Mouse (Mus musculus) heart, postnatal 0 days (tissue): ENCODE measurements at regions not wholly inside any gene's neighbourhood (a gene's known extent, or its start where the extent isn't known, plus 50 kb on each side); places are given as distances from the start of the nearest gene placed in this dataset.
A peak's percentile ranks its signal among the peaks of the same experiment; 100 is the strongest.
"Not testable (repeated sequence)": the region's sequence is repeated elsewhere in the genome, so short reads cannot be mapped to it uniquely, and the experiment has no call there.

Experiments
- ATAC-seq: fragments of 200-750 bp; cut with Nextera tagmentation; 2 replicates; pipeline ENCODE4 v1.8.0; 2017; ENCODE audit warnings: low read depth, moderate number of reproducible peaks, moderate library complexity; ENCODE audit not compliant: insufficient read depth
- DNase-seq: peaks from one replicate; pipeline ENCODE4 v3.0.0-alpha.2; 2016; ENCODE audit warnings: low spot score
- H3K27ac ChIP-seq: fragments of 300-500 bp; sonication (generic); 2 replicates; pipeline ENCODE4 v1.5.1; 2014; ENCODE audit warnings: low read depth, mild to moderate bottlenecking
- H3K27me3 ChIP-seq: fragments of 300-500 bp; sonication (generic); 2 replicates; pipeline ENCODE4 v1.6.1; 2014; ENCODE audit warnings: low read length, mixed read lengths; ENCODE audit not compliant: control insufficient read depth, insufficient read depth
- H3K36me3 ChIP-seq: fragments of 300-500 bp; sonication (generic); replicated peaks from 2 replicates; pipeline ENCODE4 v1.6.1; 2014; ENCODE audit warnings: low read length, mixed read lengths; ENCODE audit not compliant: control insufficient read depth, insufficient read depth
- H3K4me1 ChIP-seq: fragments of 300-500 bp; sonication (generic); 2 replicates; pipeline ENCODE4 v1.6.1; 2014; ENCODE audit warnings: antibody characterized with exemption; ENCODE audit not compliant: control insufficient read depth, insufficient read depth
- H3K4me2 ChIP-seq: fragments of 300-500 bp; sonication (generic); 2 replicates; pipeline ENCODE4 v1.6.1; 2014; ENCODE audit warnings: low read depth, mild to moderate bottlenecking, low read length, moderate library complexity
- H3K4me3 ChIP-seq: fragments of 300-500 bp; sonication (generic); 2 replicates; pipeline ENCODE4 v1.5.1; 2014; ENCODE audit warnings: low read depth, low read length
- H3K9ac ChIP-seq: fragments of 300-500 bp; sonication (generic); replicated peaks from 2 replicates; pipeline ENCODE4 v1.6.1; 2014; ENCODE audit warnings: low read depth, low read length, mixed read lengths
- H3K9me3 ChIP-seq: fragments of 300-500 bp; sonication (generic); replicated peaks from 2 replicates; pipeline ENCODE4 v1.6.1; 2016; ENCODE audit warnings: low read length; ENCODE audit not compliant: control insufficient read depth
- CTCF ChIP-seq: IDR thresholded peaks from 2 replicates; pipeline ENCODE4 v1.5.1; 2016; ENCODE audit warnings: antibody characterized with exemption, control low read depth, low read depth
- EP300 ChIP-seq: IDR thresholded peaks from 2 replicates; pipeline ENCODE4 v1.6.1; 2016; ENCODE audit warnings: antibody characterized with exemption, low read depth
- WGBS: fragments of 180-500 bp; shearing (Covaris S2); extraction: QIAGEN DNeasy Blood & Tissue Kit; methylation state at CpG from one replicate; pipeline ENCODE4 v1.1.7; 2014; 5-methylcytosine and 5-hydroxymethylcytosine counted together

DNA sequence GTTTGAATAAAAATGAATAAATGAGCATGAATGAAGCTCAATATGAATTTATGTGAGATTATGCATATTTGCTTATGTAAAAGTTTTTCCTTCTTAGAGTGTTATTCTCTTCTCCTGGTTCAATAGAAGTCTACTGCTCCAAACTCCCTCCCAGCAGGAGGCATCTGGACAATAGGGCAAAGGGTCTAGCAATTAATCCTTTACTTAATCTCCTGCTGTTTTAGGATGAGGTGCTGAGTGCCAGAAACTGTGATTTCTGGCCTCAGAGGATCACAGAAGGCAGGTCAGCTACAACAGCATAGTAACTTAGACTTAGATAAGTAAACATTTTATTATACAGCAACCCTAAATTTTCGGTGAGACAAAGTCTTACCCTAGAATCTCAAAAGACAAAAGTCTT, 57.6 kb upstream of the Gm15446 start:
- ATAC-seq: no peak
- Histone ChIP-seq H3K4me1 (0 out of 2 replicates have a peak, but pooled peaks cover 6% of the 10 kb centered on the region), H3K27ac (no peak overlapping the region), H3K27me3 (no peaks in the 10 kb centered on the region), H3K4me2 (no peak overlapping the region), H3K36me3 (no peaks in the 10 kb centered on the region), H3K9me3 (no peaks in the 10 kb centered on the region), H3K4me3 (no peak overlapping the region), H3K9ac (no peak overlapping the region)
- no peak for DNase-seq
- TF ChIP-seq CTCF (no peak), EP300 (no peak)
- WGBS: 77% methylated on average over 1 of the region's 1 CpGs

- Histone ChIP-seq H3K9ac (peak overlapping the region; percentile 57), H3K4me1 (0 out of 2 replicates have a peak, but pooled peaks cover 6% of the 10 kb centered on the region), H3K9me3 (no peaks in the 10 kb centered on the region), H3K4me3 (peak overlapping the region; percentile 78), H3K4me2 (peak overlapping the region; percentile 60), H3K27me3 (no peaks in the 10 kb centered on the region), H3K27ac (peak overlapping the region; percentile 71), H3K36me3 (no peaks in the 10 kb centered on the region)
- DNase-seq (peak; percentile 90), ATAC-seq (peak; percentile 98)
- TF ChIP-seq EP300 (no peak), CTCF (no peak)
- under 1% methylated on average over 22 of the region's 22 CpGs for WGBS
Observed at GRCm38 (mm10) chr5:109866337-109867126, 56.7 kb upstream of the Gm15446 start.

DNA sequence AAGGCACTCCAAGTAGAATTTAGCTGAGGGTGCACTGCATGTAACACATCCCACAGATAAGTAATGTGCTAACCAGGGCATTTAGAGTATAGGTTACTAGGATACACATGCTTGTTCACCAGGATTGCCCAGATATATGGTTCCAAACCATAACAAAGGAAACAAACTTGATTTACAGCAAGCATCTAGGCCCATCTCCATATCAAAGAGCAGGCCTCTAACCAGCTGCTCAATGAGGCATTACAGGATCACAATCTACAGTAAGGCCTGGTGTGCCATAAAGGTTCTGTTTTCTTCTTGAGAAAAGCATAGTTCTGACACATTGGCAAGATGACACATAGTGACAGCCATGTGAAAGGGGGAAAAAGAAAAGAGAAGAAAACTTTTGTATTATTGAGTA, 56.0 kb upstream of the Gm15446 start:
- H3K9me3 ChIP-seq, DNase-seq, ATAC-seq, H3K4me1 ChIP-seq, H3K36me3 ChIP-seq, H3K9ac ChIP-seq, H3K27ac ChIP-seq, H3K27me3 ChIP-seq: not testable (repeated sequence)
- Histone ChIP-seq H3K4me3 (peak overlapping the region; percentile 78), H3K4me2 (peak overlapping the region; percentile 60)
